Mouse (Mus musculus) kidney, embryonic 15.5 days (tissue): ENCODE measurements around the gene Lipo4. TPM values are rescaled to one million over a fixed set of nuclear protein-coding genes. Genes with fewer than 3 reads are reported as not detected.
"Not testable (repeated sequence)": the region's sequence is repeated elsewhere in the genome, so short reads cannot be mapped to it uniquely, and the experiment has no call there.

ENCODE experiments used
- ATAC-seq: fragments of 200-750 bp; cut with Nextera tagmentation; replicated peaks from 2 replicates; pipeline ENCODE4 v1.8.0; 2017; ENCODE audit warnings: moderate TSS enrichment; ENCODE audit not compliant: low FRiP score
- H3K27ac ChIP-seq: fragments of 300-500 bp; sonication (generic); 2 replicates; pipeline ENCODE4 v1.5.1; 2015; ENCODE audit warnings: mild to moderate bottlenecking, inconsistent platforms
- H3K27me3 ChIP-seq: fragments of 300-500 bp; sonication (generic); 2 replicates; pipeline ENCODE4 v1.6.1; 2015; ENCODE audit warnings: inconsistent platforms
- H3K36me3 ChIP-seq: fragments of 300-500 bp; sonication (generic); 2 replicates; pipeline ENCODE4 v1.6.1; 2015; ENCODE audit warnings: inconsistent platforms
- H3K4me1 ChIP-seq: fragments of 300-500 bp; sonication (generic); 2 replicates; pipeline ENCODE4 v1.6.1; 2015; ENCODE audit warnings: inconsistent platforms
- H3K4me2 ChIP-seq: fragments of 300-500 bp; sonication (generic); 2 replicates; pipeline ENCODE4 v1.6.1; 2015; ENCODE audit warnings: moderate library complexity, mild to moderate bottlenecking, inconsistent platforms
- H3K4me3 ChIP-seq: fragments of 300-500 bp; sonication (generic); replicated peaks from 2 replicates; pipeline ENCODE4 v1.5.1; 2015; ENCODE audit warnings: mild to moderate bottlenecking, inconsistent platforms
- H3K9ac ChIP-seq: fragments of 300-500 bp; sonication (generic); 2 replicates; pipeline ENCODE4 v1.6.1; 2015; ENCODE audit warnings: mild to moderate bottlenecking, inconsistent platforms
- H3K9me3 ChIP-seq: fragments of 300-500 bp; sonication (generic); replicated peaks from 2 replicates; pipeline ENCODE4 v1.6.1; 2016; ENCODE audit warnings: inconsistent platforms
- WGBS: fragments of 180-500 bp; shearing (Covaris S2); methylation state at CpG from one replicate; pipeline ENCODE4 v1.1.7; 2015; ENCODE audit warnings: mixed read lengths; 5-methylcytosine and 5-hydroxymethylcytosine counted together
- polyA plus RNA-seq: library from polyadenylated mRNA; unstranded; fragments of >200 nt; fragmentation: Nextera tagmentation; extraction: Ambion mirVana; gene quantifications from 2 replicates; pipeline ENCODE4 v1.2.1, GENCODE M21; 2015

The Lipo4 gene
- polyA plus RNA-seq = not detected in 2 replicates

DNA sequence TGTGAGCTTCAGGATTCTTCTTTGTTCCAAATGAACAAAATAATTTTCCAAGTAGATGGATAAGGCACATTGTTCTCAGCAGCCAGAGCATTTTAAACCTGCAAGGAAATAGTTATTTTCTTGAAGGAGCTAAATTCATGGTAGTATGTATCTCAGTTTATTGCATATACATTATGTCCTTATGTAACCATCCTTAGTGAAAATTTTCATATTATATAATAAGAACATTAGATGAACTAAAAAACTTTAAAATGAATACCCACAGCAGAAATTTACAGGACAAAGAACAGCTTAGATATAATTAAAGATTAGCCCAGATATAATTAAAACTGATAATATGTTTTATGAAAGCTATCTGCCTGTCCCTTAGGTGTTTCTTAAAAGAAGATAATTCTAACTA, at the start of gene Lipo4:
TSS of gene Lipo4 (minus strand) at position 101 of the 400 bp plus-strand sequence.
- H3K9me3 ChIP-seq = no peaks in the 10 kb centered on the region
- no peaks in the 10 kb centered on the region for H3K27me3 ChIP-seq
- H3K9ac ChIP-seq = no peak within 1 kb of the TSS

DNA sequence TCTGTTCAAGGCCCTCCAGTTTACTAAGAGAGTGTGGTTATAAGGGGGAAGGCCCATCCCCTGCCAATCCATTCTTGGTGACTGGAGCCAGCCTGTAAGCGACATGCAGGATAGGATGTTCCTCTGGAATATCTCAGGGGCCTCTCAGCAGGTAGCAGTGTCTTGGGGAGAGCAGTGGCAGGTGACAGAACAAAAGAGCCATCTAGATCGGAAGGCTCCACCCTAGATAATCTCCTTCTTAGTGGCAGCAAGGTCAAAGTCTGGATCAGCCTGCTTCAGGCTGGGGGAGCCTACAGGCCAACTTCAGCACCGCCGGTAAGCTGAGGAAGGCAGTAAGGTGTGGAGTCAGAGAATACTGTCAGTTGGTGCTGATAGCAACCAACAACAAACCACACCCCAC, 61.2 kb downstream of the Lipo4 start:
- ATAC-seq, H3K9me3 ChIP-seq, H3K9ac ChIP-seq, H3K4me1 ChIP-seq, H3K36me3 ChIP-seq, H3K27me3 ChIP-seq, H3K27ac ChIP-seq, H3K4me2 ChIP-seq, H3K4me3 ChIP-seq: not testable (repeated sequence)
- WGBS = 54% methylated on average over 4 of the region's 4 CpGs

More for the DNA sequence above, at the start of gene Lipo4:
- Histone ChIP-seq H3K4me1 (no peaks in the 10 kb centered on the region), H3K27ac (no peak within 1 kb of the TSS), H3K36me3 (no peaks in the 10 kb centered on the region), H3K4me3 (no peak within 1 kb of the TSS), H3K4me2 (no peak within 1 kb of the TSS)
- ATAC-seq = no peak

GRCm38 (mm10) chr19:33453725-33454124, 63.9 kb downstream of the Lipo4 start:
- H3K4me1 ChIP-seq = no peaks in the 10 kb centered on the region
- no peak overlapping the region for H3K27ac ChIP-seq
- no peak for ATAC-seq
- H3K27me3 ChIP-seq = no peaks in the 10 kb centered on the region
- H3K4me2 ChIP-seq = no peak overlapping the region
- H3K4me3 ChIP-seq = no peak overlapping the region
- H3K9me3 ChIP-seq = peaks cover 4% of the 10 kb centered on the region; the same call in 1 of the 2 replicates
- no peak overlapping the region for H3K9ac ChIP-seq
- no peaks in the 10 kb centered on the region for H3K36me3 ChIP-seq
- 62% methylated on average over 4 of the region's 4 CpGs for WGBS

Other genes with a start within 250 kb of the Lipo4 start
- 5.5 and 7.6 TPM in 2 replicates for gene Rnls, start 125.5 kb downstream of the Lipo4 start, polyA plus RNA-seq
- not detected in 2 replicates for gene Gm8978, start 107.5 kb upstream of the Lipo4 start, polyA plus RNA-seq
- gene Lipo2, start 233.6 kb upstream of the Lipo4 start, polyA plus RNA-seq = 0.32 TPM in 1 of 2 replicates, not detected in the other
- gene Lipo3, start 244.2 kb upstream of the Lipo4 start, polyA plus RNA-seq = 15.2 and 16.8 TPM in 2 replicates